Mouse (Mus musculus) mouse trophoblast stem cell (cell line): ENCODE data around the gene Ddah2.

ENCODE experiments used
- in situ Hi-C, 2 experiments: fragments of 300-500 bp; cut with MseI, MboI; formaldehyde crosslinking; loops; 2 replicates in 1 of 2; 3 replicates in 1 of 2; pipeline ENCODE4 v1.15.1; 2025

Gene Ddah2

DNA sequence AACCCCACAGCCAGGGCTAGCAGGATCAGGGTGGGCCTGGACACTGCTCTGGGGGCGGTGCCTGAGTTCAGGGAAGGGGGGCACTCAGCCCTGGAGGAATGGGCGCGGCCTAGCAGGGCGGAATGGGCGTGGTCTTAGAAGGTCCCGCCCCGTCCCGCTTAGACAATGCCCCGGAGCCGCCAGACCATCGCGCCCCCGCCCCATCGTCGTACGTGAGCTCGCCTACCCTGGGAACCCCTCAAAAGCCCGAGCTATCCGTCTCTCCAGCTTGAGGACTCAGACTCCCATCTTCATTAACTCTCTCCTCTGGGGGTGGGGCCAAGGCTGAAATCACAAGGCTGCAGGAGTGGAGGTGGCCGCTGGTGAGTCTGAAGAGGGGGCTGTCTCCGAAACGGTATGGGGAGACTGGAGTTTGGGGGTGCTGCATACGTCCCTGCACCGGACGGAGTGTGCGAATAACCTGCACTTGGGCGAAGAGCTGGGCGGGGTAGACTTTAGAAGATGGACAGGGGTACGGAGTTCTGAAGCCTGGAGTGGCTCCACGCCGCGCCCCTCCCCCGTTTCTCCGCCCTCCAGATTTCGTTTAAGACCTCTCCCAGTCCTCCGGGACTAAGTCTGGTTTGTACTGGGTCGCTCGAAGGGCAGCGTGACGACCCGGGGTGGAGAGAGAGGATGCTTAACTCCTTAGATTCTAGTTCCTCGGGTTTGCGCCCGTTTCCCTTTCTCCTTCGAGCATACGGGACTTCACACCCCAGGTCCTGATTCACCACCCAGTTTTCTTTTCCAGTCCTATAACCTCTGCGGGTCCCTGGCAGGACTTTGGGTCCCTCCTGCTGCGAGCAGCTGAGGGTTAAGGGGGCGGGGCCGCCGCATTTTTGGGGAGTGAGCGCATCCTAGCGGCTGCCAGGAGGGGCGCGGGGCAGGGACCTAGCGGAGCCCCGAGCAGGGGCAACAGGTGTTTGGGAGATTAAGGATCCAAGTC lies at the start of gene Ddah2:
Ddah2 (plus strand) TSS at position 125 of the 982 bp plus-strand sequence.
- in situ Hi-C loops = no loop called here

- in situ Hi-C loops = loop anchor here in 1 of 2 experiments (25.0 kb wide), 1 partner anchor 103 kb away; the partner anchor contains the start of genes Csnk2b, Gpank1, Ly6g5b and Ly6g5c
These were observed 49.2 kb upstream of the Ddah2 start for GRCm38 (mm10) chr17:35009586-35009985.

- in situ Hi-C loops = loop anchor here in 1 of 2 experiments (25.0 kb wide), 1 partner anchor 101 kb away; the partner anchor contains the start of genes Csnk2b, Gpank1, Ly6g5b and Ly6g5c
These were observed 47.4 kb upstream of the Ddah2 start for GRCm38 (mm10) chr17:35011440-35011839.

- in situ Hi-C loops = loop anchor here in 1 of 2 experiments (25.0 kb wide), 1 partner anchor 100 kb away; the partner anchor contains the start of genes Csnk2b, Gpank1, Ly6g5b and Ly6g5c
These were observed 46.4 kb upstream of the Ddah2 start for GRCm38 (mm10) chr17:35012430-35012829.

DNA sequence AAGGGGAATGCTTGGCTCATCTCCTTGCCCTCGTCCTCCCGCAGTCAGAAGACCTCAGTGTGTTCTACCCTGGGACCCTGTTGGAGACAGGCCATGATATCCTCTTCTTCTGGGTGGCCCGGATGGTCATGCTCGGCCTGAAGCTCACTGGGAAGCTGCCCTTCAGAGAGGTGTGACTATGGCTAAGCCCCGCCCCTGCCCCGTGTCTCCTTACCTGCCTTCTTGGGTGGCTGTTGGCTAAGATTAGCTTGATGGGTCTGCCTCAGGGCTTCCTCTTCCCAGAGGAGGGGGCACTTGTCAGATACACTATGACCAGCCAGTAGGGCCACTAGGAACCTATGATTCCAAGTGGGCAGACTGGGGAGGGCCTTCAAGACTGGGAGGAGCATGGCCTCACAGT lies 45.6 kb upstream of the Ddah2 start:
- in situ Hi-C loops = loop anchor here in 1 of 2 experiments (25.0 kb wide), 1 partner anchor 99 kb away; the partner anchor contains the start of genes Csnk2b, Gpank1, Ly6g5b and Ly6g5c

GRCm38 (mm10) chr17:35015296-35015695 lies 43.5 kb upstream of the Ddah2 start:
- in situ Hi-C loops = loop anchor here in 1 of 2 experiments (25.0 kb wide), 1 partner anchor 97 kb away; the partner anchor contains the start of genes Csnk2b, Gpank1, Ly6g5b and Ly6g5c

DNA sequence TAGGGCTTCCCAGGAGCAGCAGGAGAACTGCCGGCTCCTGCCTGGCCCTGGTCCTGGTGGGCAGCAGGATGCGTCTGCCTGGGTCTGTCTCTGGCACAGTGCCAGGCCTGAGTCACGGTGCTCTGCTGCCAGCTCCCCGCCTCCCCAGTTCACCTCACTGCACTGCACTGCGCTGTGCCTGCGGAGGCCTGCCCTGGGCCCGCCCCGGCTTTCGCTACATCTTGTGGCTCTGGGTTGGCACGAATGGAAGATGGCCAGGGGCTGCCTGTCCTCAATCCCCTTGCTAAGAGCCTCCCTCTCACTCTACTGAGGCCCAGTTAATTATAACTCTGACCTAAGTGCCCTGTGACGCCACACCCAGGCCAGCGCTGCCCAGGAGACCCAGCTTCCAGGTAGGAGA lies 42.5 kb upstream of the Ddah2 start, which contains the start of gene Vwa7:
Vwa7 (plus strand) TSS at position 204 of the 400 bp plus-strand sequence.
- in situ Hi-C loops = loop anchor here in 1 of 2 experiments (25.0 kb wide), 1 partner anchor 96 kb away; the partner anchor contains the start of genes Csnk2b, Gpank1, Ly6g5b and Ly6g5c

DNA sequence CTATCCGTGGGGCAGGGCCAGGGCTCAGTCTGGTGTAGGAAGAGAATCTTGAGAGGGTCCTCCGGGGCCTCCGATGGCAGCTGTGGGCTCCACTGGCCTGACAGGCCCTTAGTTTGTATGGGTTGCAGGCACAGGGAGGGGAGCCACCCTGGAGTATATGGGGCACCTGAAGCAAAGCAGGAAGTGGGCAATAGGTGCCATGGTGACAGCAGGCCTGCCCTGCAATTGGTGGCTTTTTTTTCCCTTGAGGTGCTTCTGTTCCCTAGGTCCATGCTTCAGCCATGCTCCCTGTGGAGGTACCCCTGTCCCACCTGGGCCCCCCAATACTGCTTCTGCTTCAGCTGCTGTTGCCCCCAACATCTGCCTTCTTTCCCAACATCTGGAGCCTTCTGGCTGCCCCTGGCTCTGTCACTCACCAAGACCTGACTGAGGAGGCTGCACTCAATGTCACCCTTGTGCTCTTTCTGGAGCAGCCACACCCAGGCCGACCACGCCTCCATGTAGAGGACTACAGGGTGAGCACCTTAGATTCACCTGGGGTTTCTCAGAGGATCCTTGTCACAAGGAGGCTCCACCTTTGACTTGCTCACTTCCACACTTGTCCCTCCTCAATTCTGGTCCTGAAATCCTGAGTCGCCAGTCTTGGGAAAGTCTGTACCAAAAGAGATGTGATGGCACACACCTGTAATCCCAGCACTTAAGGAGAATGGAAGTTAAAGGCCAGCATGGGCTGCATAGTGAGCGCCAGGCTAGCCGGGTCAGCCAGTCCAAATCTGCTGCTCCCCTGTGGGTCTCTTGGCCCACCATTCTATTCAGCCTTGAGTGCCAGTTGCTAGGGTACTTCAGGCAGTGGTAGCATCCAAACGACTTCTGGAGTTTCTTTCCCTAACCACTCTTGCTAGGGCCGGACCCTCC lies 41.8 kb upstream of the Ddah2 start:
- in situ Hi-C loops = loop anchor here in 1 of 2 experiments (25.0 kb wide), 1 partner anchor 95 kb away; the partner anchor contains the start of genes Csnk2b, Gpank1, Ly6g5b and Ly6g5c

GRCm38 (mm10) chr17:35017706-35018030 lies 41.2 kb upstream of the Ddah2 start:
- in situ Hi-C loops = loop anchor here in 1 of 2 experiments (25.0 kb wide), 1 partner anchor 95 kb away; the partner anchor contains the start of genes Csnk2b, Gpank1, Ly6g5b and Ly6g5c

GRCm38 (mm10) chr17:35018171-35018570 lies 40.7 kb upstream of the Ddah2 start:
- in situ Hi-C loops = loop anchor here in 1 of 2 experiments (25.0 kb wide), 1 partner anchor 94 kb away; the partner anchor contains the start of genes Csnk2b, Gpank1, Ly6g5b and Ly6g5c

GRCm38 (mm10) chr17:35019894-35020293 lies 38.9 kb upstream of the Ddah2 start:
- in situ Hi-C loops = loop anchor here (5.0 to 25.0 kb wide), 2 partner anchors 87 to 92 kb away; partner anchors contain the start of genes Ly6g5c (in 2 of the 2), Csnk2b (in 1 of the 2), Gpank1 (in 1 of the 2) and Ly6g5b (in 1 of the 2)

GRCm38 (mm10) chr17:35020551-35020950 lies 38.3 kb upstream of the Ddah2 start:
- in situ Hi-C loops = loop anchor here (5.0 to 25.0 kb wide), 2 partner anchors 87 to 92 kb away; partner anchors contain the start of genes Ly6g5c (in 2 of the 2), Csnk2b (in 1 of the 2), Gpank1 (in 1 of the 2) and Ly6g5b (in 1 of the 2)

- in situ Hi-C loops = loop anchor here (5.0 to 25.0 kb wide), 2 partner anchors 86 to 91 kb away; partner anchors contain the start of genes Ly6g5c (in 2 of the 2), Csnk2b (in 1 of the 2), Gpank1 (in 1 of the 2) and Ly6g5b (in 1 of the 2)
These were observed 37.5 kb upstream of the Ddah2 start for GRCm38 (mm10) chr17:35021163-35021808.

GRCm38 (mm10) chr17:35021842-35022477 lies 36.9 kb upstream of the Ddah2 start:
- in situ Hi-C loops = loop anchor here (5.0 to 25.0 kb wide), 2 partner anchors 85 to 90 kb away; partner anchors contain the start of genes Ly6g5c (in 2 of the 2), Csnk2b (in 1 of the 2), Gpank1 (in 1 of the 2) and Ly6g5b (in 1 of the 2)

DNA sequence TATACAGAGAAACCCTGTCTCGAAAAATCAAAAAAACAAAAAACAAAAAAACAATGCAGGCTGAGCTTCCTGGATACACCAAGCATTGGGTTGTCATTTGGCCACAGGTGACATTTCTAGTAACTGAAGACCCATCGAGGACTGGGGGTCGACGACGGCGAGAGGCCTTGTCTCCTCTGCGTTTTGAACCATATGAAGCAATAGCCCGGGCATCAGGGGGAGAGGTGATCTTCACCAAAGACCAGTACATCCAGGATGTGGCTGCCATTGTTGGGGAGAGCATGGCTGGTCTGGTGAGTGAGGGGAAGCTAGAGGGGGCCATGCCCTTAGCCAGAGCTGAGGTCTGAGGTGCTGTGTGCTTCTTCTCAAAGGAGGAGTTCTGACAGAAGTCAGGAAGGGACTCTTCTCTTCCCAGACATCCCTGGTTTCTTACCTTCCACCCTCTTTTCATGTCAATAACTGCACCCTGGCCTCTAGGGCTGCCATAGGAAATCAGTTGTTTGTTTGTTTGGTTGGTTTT lies 36.2 kb upstream of the Ddah2 start:
- in situ Hi-C loops = loop anchor here (5.0 to 25.0 kb wide), 2 partner anchors 85 to 90 kb away; partner anchors contain the start of genes Ly6g5c (in 2 of the 2), Csnk2b (in 1 of the 2), Gpank1 (in 1 of the 2) and Ly6g5b (in 1 of the 2)

- in situ Hi-C loops = loop anchor here (5.0 to 25.0 kb wide), 2 partner anchors 84 to 89 kb away; partner anchors contain the start of genes Ly6g5c (in 2 of the 2), Csnk2b (in 1 of the 2), Gpank1 (in 1 of the 2) and Ly6g5b (in 1 of the 2)
These were observed 35.6 kb upstream of the Ddah2 start for GRCm38 (mm10) chr17:35023221-35023620.

DNA sequence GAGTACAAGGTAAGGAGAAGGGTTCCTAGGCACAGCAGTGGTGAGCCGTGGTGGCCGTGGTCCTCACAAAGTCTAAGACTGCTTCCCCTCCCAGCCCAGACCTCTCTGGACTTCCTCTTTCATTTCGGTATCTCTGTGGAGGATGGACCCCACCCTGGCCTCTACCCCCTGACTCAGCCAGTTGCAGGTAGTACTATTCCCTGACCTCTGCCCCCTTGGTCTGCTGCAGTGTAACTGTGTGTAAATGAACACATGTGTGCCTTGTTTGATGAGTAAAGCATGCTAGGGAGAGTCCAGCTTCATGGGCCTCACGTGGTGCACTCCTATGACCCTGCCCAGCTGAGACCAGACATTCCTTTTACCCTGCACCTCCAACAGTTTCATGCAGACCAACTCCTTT lies 35.1 kb upstream of the Ddah2 start:
- in situ Hi-C loops = loop anchor here (5.0 to 25.0 kb wide), 2 partner anchors 84 to 89 kb away; partner anchors contain the start of genes Ly6g5c (in 2 of the 2), Csnk2b (in 1 of the 2), Gpank1 (in 1 of the 2) and Ly6g5b (in 1 of the 2)

GRCm38 (mm10) chr17:35024261-35024660 lies 34.6 kb upstream of the Ddah2 start:
- in situ Hi-C loops = loop anchor here (5.0 to 25.0 kb wide), 2 partner anchors 83 to 88 kb away; partner anchors contain the start of genes Ly6g5c (in 2 of the 2), Csnk2b (in 1 of the 2), Gpank1 (in 1 of the 2) and Ly6g5b (in 1 of the 2)
